Mouse (Mus musculus): ENCODE measurements around the gene Ppp1r27. TPM values are rescaled to one million over a fixed set of nuclear protein-coding genes. Genes with fewer than 3 reads are reported as not detected.
"Not testable (repeated sequence)": the region's sequence is repeated elsewhere in the genome, so short reads cannot be mapped to it uniquely, and the experiment has no call there.

The Ppp1r27 gene
- polyA plus RNA-seq, 1 experiment from 2014 or later, result 1.8 TPM

DNA sequence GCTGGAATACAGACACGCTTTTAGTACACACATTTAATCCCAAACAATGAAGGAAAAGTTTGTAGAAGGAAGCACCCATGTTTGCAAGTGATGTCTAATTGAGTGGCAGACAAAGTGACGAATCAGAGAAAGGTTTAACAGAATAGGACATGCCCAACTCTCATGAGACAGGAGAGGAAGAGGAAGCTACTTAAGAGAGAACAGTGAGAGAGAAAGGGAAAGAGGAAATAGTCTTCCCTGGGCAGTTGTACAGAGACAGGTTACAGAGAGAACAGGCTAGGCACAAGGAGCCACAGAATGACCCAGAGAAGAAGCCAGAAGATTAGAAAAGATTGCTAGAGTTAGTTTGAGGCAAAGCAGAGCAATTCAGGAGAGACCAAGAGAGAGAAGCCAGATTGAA lies 25.0 kb downstream of the Ppp1r27 start:
- no peak overlapping the region for H3K4me3 ChIP-seq (replicated peaks)
- H3K27me3 ChIP-seq, result peaks cover 36% of the 10 kb centered on the region
- H3K9me3 ChIP-seq (replicated peaks), result no peaks in the 10 kb centered on the region
- no peak overlapping the region for H3K9ac ChIP-seq
- 77% methylated on average over 2 of the region's 2 CpGs for WGBS
- H3K36me3 ChIP-seq, result no peaks in the 10 kb centered on the region
- H3K4me2 ChIP-seq (replicated peaks), result no peak overlapping the region
- H3K27ac ChIP-seq (replicated peaks), result no peak overlapping the region
- H3K4me1 ChIP-seq, result peaks cover 9% of the 10 kb centered on the region
- no peak for ATAC-seq (ENCODE audit: insufficient number of reproducible peaks, low FRiP score, low TSS enrichment, low read depth)

DNA sequence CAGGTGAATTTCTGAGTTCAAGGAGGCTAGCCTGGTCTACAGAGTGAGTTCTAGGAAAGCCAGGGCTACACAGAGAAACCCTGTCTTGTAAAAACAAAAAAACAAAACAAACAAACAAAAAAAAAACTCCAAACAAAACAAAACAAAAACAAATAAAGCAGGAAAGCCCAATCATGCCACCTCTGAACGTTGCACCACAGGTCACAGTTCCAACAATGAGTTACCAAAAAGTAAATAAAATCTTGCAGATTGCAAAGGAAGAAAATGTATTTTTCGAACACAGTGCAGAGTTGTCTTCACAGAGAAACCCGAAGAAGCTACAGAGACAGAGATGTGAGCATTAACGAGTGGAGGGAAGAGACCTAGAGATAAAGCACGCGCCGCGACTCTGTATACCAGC lies 28.4 kb downstream of the Ppp1r27 start:
- no peaks in the 10 kb centered on the region for H3K9me3 ChIP-seq (replicated peaks)
- no peaks in the 10 kb centered on the region for H3K36me3 ChIP-seq
- WGBS, result 89% methylated on average over 8 of the region's 8 CpGs
- ATAC-seq (ENCODE audit: insufficient number of reproducible peaks, low FRiP score, low TSS enrichment, low read depth), result no peak
- no peak overlapping the region for H3K4me2 ChIP-seq (replicated peaks)
- H3K27me3 ChIP-seq, result peaks cover 3% of the 10 kb centered on the region; the same call in 1 of the 2 replicates
- no peak overlapping the region for H3K4me3 ChIP-seq (replicated peaks)
- H3K27ac ChIP-seq (replicated peaks), result no peak overlapping the region
- H3K4me1 ChIP-seq, result peaks cover 16% of the 10 kb centered on the region; the same call in 1 of the 2 replicates
- no peak overlapping the region for H3K9ac ChIP-seq

DNA sequence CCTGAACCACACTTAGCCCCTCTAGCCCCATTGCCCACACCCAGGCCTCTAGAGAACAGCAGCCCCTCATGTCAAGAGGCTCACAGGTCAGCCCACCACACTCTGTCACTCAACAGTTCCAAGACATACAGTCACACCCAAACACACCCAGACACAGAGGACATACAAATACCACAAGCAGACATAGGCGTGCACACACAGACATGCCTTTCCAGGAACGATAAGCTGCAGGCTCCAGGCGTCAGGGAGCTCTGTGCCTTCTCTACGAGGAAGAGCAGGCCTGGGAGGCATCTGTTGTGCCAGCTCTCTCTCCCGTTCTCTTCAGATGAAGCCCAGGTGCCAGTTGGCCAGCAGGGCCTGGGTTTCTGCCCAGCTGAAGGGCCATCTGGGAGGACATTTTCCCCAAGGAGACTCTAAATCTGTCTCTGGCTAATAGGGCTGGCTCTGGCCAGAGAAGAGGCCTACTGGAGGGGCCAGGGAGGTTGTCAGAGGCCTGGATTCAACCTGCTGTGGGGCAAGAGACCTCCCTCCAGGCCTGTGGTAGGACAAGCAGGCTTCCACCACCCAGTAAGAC lies 29.9 kb downstream of the Ppp1r27 start:
- peaks cover 16% of the 10 kb centered on the region; the same call in 1 of the 2 replicates for H3K4me1 ChIP-seq
- H3K36me3 ChIP-seq, result no peaks in the 10 kb centered on the region
- H3K9ac ChIP-seq, result no peak overlapping the region
- no peak overlapping the region for H3K27ac ChIP-seq (replicated peaks)
- WGBS, result 51% methylated on average over 5 of the region's 5 CpGs
- H3K9me3 ChIP-seq (replicated peaks), result no peaks in the 10 kb centered on the region
- H3K4me2 ChIP-seq (replicated peaks), result no peak overlapping the region
- H3K4me3 ChIP-seq (replicated peaks), result no peak overlapping the region
- ATAC-seq (ENCODE audit: insufficient number of reproducible peaks, low FRiP score, low TSS enrichment, low read depth), result no peak
- H3K27me3 ChIP-seq, result no peaks in the 10 kb centered on the region

DNA sequence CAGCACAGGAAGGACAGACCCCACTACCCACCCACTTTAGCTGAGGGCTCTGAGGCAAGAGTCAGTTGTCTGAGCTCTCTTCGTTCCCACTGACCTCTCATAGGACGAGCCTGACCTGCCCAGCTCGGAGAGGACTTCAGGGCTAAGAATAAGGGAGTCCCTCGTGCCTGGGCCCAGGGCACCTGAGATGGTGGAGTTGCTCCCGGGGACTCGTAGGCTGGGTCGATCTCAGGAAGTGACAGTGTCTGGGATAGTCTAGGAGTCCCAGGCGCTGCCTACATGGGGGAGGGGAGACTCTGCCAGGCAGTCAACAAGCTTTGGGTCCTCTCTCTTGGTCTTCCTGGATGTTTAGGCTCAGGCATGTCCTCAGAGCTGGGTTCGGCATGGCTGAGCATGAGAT lies 30.4 kb downstream of the Ppp1r27 start:
- no peak overlapping the region for H3K4me3 ChIP-seq (replicated peaks)
- ATAC-seq (ENCODE audit: insufficient number of reproducible peaks, low FRiP score, low TSS enrichment, low read depth), result no peak
- H3K9me3 ChIP-seq (replicated peaks), result no peaks in the 10 kb centered on the region
- WGBS, result 64% methylated on average over 9 of the region's 9 CpGs
- no peak overlapping the region for H3K4me2 ChIP-seq (replicated peaks)
- no peaks in the 10 kb centered on the region for H3K36me3 ChIP-seq
- no peak overlapping the region for H3K9ac ChIP-seq
- H3K27ac ChIP-seq (replicated peaks), result no peak overlapping the region
- H3K4me1 ChIP-seq, result peaks cover 16% of the 10 kb centered on the region; the same call in 1 of the 2 replicates
- H3K27me3 ChIP-seq, result no peaks in the 10 kb centered on the region

DNA sequence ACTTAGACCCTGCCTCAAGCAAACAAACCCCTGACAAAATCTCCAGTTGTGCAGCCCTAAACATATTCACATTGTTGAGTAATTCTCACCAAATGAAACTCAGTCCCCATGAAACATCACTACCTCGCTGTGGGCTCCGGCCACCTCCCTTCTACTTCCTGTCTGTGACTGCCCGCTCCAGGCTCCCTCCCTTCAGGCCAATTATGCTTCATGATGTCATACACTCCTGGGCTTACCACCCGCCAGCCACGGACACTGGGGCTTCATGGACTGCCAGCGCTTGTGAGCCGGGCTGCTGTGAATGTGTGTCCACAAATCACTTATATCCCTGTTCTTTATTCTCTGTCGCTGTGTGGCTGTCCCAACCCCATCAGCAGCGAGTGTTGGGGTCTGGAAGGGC lies 31.2 kb downstream of the Ppp1r27 start:
- H3K4me3 ChIP-seq (replicated peaks), result no peak overlapping the region
- H3K36me3 ChIP-seq, result no peaks in the 10 kb centered on the region
- H3K9me3 ChIP-seq (replicated peaks), result no peaks in the 10 kb centered on the region
- 33% methylated on average over 9 of the region's 9 CpGs for WGBS
- H3K27ac ChIP-seq (replicated peaks), result no peak overlapping the region
- H3K9ac ChIP-seq, result no peak overlapping the region
- H3K27me3 ChIP-seq, result no peaks in the 10 kb centered on the region
- no peak overlapping the region for H3K4me2 ChIP-seq (replicated peaks)
- H3K4me1 ChIP-seq, result peaks cover 16% of the 10 kb centered on the region; the same call in 1 of the 2 replicates
- ATAC-seq (ENCODE audit: insufficient number of reproducible peaks, low FRiP score, low TSS enrichment, low read depth), result no peak

DNA sequence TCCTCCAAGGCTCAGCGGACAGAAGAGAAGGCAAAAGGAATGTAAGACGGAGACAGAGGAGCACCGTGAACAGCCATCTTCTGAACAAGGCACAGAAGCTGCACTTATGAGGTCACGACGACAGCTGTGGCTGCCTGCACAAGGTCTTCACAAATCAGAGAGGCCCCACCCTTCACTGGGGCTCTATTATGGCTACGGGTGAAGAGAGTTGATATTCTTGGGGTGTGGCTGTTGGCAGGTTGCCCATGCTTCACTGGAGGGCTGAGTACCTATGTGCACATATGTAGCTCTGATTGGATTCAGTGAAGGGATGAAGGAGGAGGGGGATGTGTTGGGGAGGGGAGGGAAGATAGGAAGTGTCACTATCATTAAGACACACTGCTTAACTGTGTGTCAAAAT lies 32.4 kb downstream of the Ppp1r27 start:
- 48% methylated on average over 6 of the region's 6 CpGs for WGBS
- Histone ChIP-seq H3K4me2 (replicated peaks) (no peak overlapping the region), H3K27ac (replicated peaks) (0 out of 2 replicates have a peak overlapping the region, but pooled peaks have one; percentile 48), H3K4me3 (replicated peaks) (no peak overlapping the region), H3K9me3 (replicated peaks) (no peaks in the 10 kb centered on the region), H3K27me3 (no peaks in the 10 kb centered on the region), H3K36me3 (no peaks in the 10 kb centered on the region), H3K4me1 (peaks cover 16% of the 10 kb centered on the region; the same call in 1 of the 2 replicates), H3K9ac (no peak overlapping the region)
- no peak for ATAC-seq (ENCODE audit: insufficient number of reproducible peaks, low FRiP score, low TSS enrichment, low read depth)

DNA sequence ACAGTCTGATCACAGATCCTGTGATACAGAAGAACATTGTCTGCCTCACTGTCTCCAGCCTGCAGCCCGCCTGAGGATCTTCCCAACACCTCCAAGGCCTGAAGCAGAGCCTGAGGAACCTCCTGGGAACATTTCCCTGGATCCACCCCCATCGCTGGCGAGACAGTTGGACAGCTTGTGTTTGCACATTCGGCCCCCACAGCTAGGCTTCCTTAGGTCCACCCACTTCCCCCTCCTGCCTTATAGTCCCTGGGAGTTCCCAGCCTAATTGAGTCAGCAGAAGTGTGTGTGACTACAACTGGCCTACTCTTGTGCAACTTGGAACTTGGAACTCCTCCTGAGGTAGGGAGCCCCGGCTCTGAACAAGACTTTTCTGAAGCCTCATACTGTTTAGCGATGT lies 32.9 kb downstream of the Ppp1r27 start:
- 51% methylated on average over 6 of the region's 6 CpGs for WGBS
- no peaks in the 10 kb centered on the region for H3K27me3 ChIP-seq
- H3K4me3 ChIP-seq (replicated peaks), result no peak overlapping the region
- H3K4me2 ChIP-seq (replicated peaks), result no peak overlapping the region
- no peaks in the 10 kb centered on the region for H3K36me3 ChIP-seq
- no peak for ATAC-seq (ENCODE audit: insufficient number of reproducible peaks, low FRiP score, low TSS enrichment, low read depth)
- H3K9me3 ChIP-seq (replicated peaks), result no peaks in the 10 kb centered on the region
- no peak overlapping the region for H3K9ac ChIP-seq
- H3K27ac ChIP-seq (replicated peaks), result 0 out of 2 replicates have a peak overlapping the region, but pooled peaks have one; percentile 48
- H3K4me1 ChIP-seq, result peaks cover 16% of the 10 kb centered on the region; the same call in 1 of the 2 replicates

DNA sequence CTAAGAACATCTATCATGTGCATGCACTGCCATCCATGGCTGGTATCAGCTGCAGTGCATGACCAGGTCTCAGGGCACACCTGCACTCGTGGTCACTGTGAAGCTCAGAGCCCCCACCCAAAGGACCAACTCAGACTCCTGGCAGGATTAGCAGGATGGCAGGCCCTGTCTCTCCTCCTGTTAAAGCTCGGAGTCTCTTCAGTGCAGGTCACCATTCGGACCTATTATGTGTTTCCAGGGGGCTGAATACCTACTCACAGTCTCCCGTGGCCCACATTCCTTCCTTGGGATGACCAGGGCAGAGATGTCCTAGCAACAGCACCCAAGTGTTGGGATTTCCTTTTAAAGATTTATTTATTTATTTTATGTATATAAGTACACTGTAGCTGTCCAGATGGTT lies 33.8 kb downstream of the Ppp1r27 start:
- no peaks in the 10 kb centered on the region for H3K27me3 ChIP-seq
- WGBS, result 88% methylated on average over 4 of the region's 4 CpGs
- no peaks in the 10 kb centered on the region for H3K9me3 ChIP-seq (replicated peaks)
- no peak overlapping the region for H3K27ac ChIP-seq (replicated peaks)
- ATAC-seq (ENCODE audit: insufficient number of reproducible peaks, low FRiP score, low TSS enrichment, low read depth), result no peak
- no peak overlapping the region for H3K4me3 ChIP-seq (replicated peaks)
- no peaks in the 10 kb centered on the region for H3K36me3 ChIP-seq
- H3K4me2 ChIP-seq (replicated peaks), result no peak overlapping the region
- peaks cover 16% of the 10 kb centered on the region; the same call in 1 of the 2 replicates for H3K4me1 ChIP-seq
- no peak overlapping the region for H3K9ac ChIP-seq

DNA sequence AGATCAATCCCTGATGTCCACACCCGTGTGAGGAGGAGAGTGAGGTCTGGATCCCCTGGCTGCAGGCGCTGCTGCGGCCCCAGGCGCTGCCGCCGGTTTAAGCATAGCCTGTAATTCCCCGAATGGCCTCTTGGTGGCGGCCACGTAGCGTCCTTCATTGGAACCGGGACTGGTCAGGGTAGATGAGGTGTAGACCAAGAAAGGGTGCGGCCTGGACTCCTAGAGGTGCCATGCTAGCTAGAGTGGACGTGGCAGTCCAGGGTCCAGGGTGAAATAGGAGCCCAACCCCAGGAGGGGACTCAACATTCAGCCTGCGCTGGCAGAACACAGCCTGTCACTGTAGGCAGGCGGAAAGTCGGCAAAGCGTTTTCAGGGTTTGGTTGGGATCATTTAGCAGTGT lies 35.3 kb downstream of the Ppp1r27 start:
- Histone ChIP-seq H3K9me3 (replicated peaks) (no peaks in the 10 kb centered on the region), H3K27me3 (no peaks in the 10 kb centered on the region), H3K4me1 (peaks cover 17% of the 10 kb centered on the region), H3K4me2 (replicated peaks) (no peak overlapping the region), H3K9ac (no peak overlapping the region), H3K27ac (replicated peaks) (no peak overlapping the region), H3K4me3 (replicated peaks) (0 out of 2 replicates have a peak overlapping the region, but pooled peaks have one; percentile 3), H3K36me3 (no peaks in the 10 kb centered on the region)
- 16% methylated on average over 17 of the region's 17 CpGs for WGBS
- ATAC-seq (ENCODE audit: insufficient number of reproducible peaks, low FRiP score, low TSS enrichment, low read depth), result peak; percentile 64; the same call in 1 of the 2 replicates

DNA sequence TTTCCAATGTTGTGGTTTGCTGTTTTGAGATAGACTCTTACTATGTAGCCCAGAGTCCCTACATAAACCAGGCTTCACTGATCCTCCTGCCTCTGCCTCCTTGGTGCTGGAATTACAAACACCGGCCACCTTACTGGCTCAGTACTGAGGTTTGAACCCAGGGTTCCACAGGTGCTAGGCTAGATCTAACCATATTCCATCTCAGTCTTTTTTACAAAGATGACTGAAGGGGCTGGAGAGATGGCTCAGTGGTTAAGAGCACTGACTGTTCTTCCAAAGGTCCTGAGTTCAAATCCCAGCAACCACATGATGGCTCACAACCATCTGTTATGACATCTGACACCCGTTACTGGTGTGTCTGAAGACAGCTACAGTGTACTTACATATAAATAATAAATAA lies 36.7 kb downstream of the Ppp1r27 start:
- H3K27me3 ChIP-seq; H3K4me2 ChIP-seq (replicated peaks); H3K9me3 ChIP-seq (replicated peaks); H3K36me3 ChIP-seq; H3K9ac ChIP-seq; H3K27ac ChIP-seq (replicated peaks); H3K4me3 ChIP-seq (replicated peaks); ATAC-seq (ENCODE audit: insufficient number of reproducible peaks, low FRiP score, low TSS enrichment, low read depth): not testable (repeated sequence)
- peaks cover 16% of the 10 kb centered on the region for H3K4me1 ChIP-seq
- WGBS, result 86% methylated on average over 2 of the region's 2 CpGs

DNA sequence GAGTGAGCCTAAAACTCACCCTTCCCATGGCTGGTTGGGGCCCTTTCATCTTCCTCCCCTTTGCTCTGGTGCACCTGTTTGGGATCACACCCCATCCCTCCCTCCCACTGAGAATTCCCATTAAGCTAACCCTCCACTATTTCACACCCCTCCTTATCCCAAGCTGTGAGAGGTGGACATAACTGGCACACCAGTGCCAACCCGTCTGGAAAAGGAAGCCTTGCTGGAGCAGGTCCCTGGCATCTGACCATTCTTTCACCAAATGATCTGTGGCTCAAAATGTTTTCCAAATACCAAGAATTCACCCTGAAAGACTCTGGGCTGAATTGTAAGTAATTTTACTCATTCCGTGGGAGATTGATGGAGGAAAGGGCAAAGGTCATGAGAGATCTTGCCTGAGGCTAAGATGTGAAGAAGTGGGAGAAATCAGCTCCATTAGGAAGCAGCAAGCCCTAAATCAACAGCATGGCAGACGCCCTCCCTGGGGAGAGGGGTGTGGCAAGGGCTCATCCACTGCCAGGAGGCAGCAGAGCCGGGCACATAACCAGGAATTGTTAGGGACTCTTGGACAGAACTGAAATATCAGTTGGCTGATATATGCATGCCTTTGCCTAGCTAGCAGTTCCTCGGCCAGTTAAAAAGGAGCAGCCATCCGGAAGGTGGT lies 38.0 kb downstream of the Ppp1r27 start:
- Histone ChIP-seq H3K36me3 (no peaks in the 10 kb centered on the region), H3K4me2 (replicated peaks) (no peak overlapping the region), H3K9me3 (replicated peaks) (no peaks in the 10 kb centered on the region), H3K4me1 (peaks cover 10% of the 10 kb centered on the region), H3K27ac (replicated peaks) (no peak overlapping the region), H3K4me3 (replicated peaks) (no peak overlapping the region), H3K9ac (no peak overlapping the region), H3K27me3 (no peaks in the 10 kb centered on the region)
- no peak for ATAC-seq (ENCODE audit: insufficient number of reproducible peaks, low FRiP score, low TSS enrichment, low read depth)
- 35% methylated on average over 6 of the region's 6 CpGs for WGBS

Data from embryonic facial prominence, embryonic 15.5 days (tissue).